Mouse (Mus musculus) liver, embryonic 14.5 days (tissue): Measurements from ENCODE around the gene Mybphl. TPM values are rescaled to one million over a fixed set of nuclear protein-coding genes. Genes with fewer than 3 reads are reported as not detected.

Source experiments
- ATAC-seq: fragments of 200-750 bp; cut with Nextera tagmentation; 2 replicates; pipeline ENCODE4 v1.8.0; 2017; ENCODE audit warnings: moderate number of reproducible peaks, mild to moderate bottlenecking, moderate library complexity; ENCODE audit not compliant: insufficient read depth
- DNase-seq, 3 experiments: peaks; one replicate each; pipeline ENCODE4 v3.0.0-alpha.2; 2012 to 2013; ENCODE audit warnings: low read depth in 3 of 3, low spot score in 3 of 3
- H3K27ac ChIP-seq: fragments of 300-500 bp; sonication (generic); 2 replicates; pipeline ENCODE4 v1.5.1; 2014; ENCODE audit warnings: moderate library complexity, mild to moderate bottlenecking, control low read depth, inconsistent platforms
- H3K27me3 ChIP-seq: fragments of 300-500 bp; sonication (generic); 2 replicates; pipeline ENCODE4 v1.6.1; 2014; ENCODE audit warnings: mild to moderate bottlenecking, low read length, moderate library complexity; ENCODE audit not compliant: control insufficient read depth, insufficient read depth
- H3K36me3 ChIP-seq: fragments of 300-500 bp; sonication (generic); replicated peaks from 2 replicates; pipeline ENCODE4 v1.6.1; 2014; ENCODE audit warnings: low read depth; ENCODE audit not compliant: control insufficient read depth, insufficient read depth
- H3K4me1 ChIP-seq, 2 experiments: fragments of 200-500 bp in 1 of 2; fragments of 300-500 bp in 1 of 2; sonication (generic) in 1 of 2; replicated peaks; 2 replicates each; pipeline ENCODE4 v1.6.1; 2012 to 2014; ENCODE audit warnings: antibody characterized with exemption in 1 of 2, inconsistent platforms in 1 of 2, low read length in 1 of 2; ENCODE audit not compliant: control insufficient read depth in 2 of 2, insufficient read depth in 2 of 2
- H3K4me2 ChIP-seq: fragments of 300-500 bp; sonication (generic); 2 replicates; pipeline ENCODE4 v1.6.1; 2014; ENCODE audit warnings: low read depth, mild to moderate bottlenecking, control low read depth, moderate library complexity
- H3K4me3 ChIP-seq, 2 experiments: fragments of 200-500 bp in 1 of 2; fragments of 300-500 bp in 1 of 2; sonication (generic) in 1 of 2; 2 replicates each; pipeline ENCODE4 v1.5.1; 2012 to 2014; ENCODE audit warnings: low read depth in 2 of 2, low read length in 2 of 2, mild to moderate bottlenecking in 2 of 2, control low read depth in 1 of 2, inconsistent platforms in 1 of 2, moderate library complexity in 1 of 2; ENCODE audit not compliant: insufficient read depth in 1 of 2
- H3K9ac ChIP-seq: fragments of 300-500 bp; sonication (generic); replicated peaks from 2 replicates; pipeline ENCODE4 v1.6.1; 2014; ENCODE audit warnings: mild to moderate bottlenecking, control low read depth, moderate library complexity
- H3K9me3 ChIP-seq: fragments of 300-500 bp; sonication (generic); 2 replicates; pipeline ENCODE4 v1.6.1; 2016; ENCODE audit warnings: low read length, mixed read lengths; ENCODE audit not compliant: control insufficient read depth
- CTCF ChIP-seq: IDR thresholded peaks from 2 replicates; pipeline ENCODE4 v1.5.1; 2016; ENCODE audit warnings: antibody characterized with exemption, low read depth, control low read depth
- EP300 ChIP-seq: IDR thresholded peaks from 2 replicates; pipeline ENCODE4 v1.6.1; 2016; ENCODE audit warnings: antibody characterized with exemption, low read depth
- WGBS: fragments of 180-500 bp; shearing (Covaris S2); extraction: QIAGEN DNeasy Blood & Tissue Kit; methylation state at CpG from one replicate; pipeline ENCODE4 v1.1.7; 2014; ENCODE audit not compliant: insufficient replicate concordance; 5-methylcytosine and 5-hydroxymethylcytosine counted together
- polyA plus RNA-seq, 2 experiments: library from polyadenylated mRNA; depleted of rRNA in 1 of 2; stranded (reverse) in 1 of 2; unstranded in 1 of 2; fragments of >200 nt; fragmentation: Nextera tagmentation in 1 of 2; extraction: Ambion mirVana in 1 of 2; gene quantifications; 2 replicates each; pipeline versions ENCODE4 v1.2.1 to v1.2.3; 2012 to 2014

The Mybphl gene
- polyA plus RNA-seq, 2 experiments: 0.10 to 0.20 TPM

- no peak for DNase-seq
- no peak overlapping the region for H3K4me3 ChIP-seq
- H3K4me1 ChIP-seq: no peaks in the 10 kb centered on the region
- ATAC-seq: no peak
- H3K9ac ChIP-seq: no peak overlapping the region
- H3K36me3 ChIP-seq: no peaks in the 10 kb centered on the region
- H3K27me3 ChIP-seq: no peaks in the 10 kb centered on the region
- H3K9me3 ChIP-seq: no peaks in the 10 kb centered on the region
- H3K27ac ChIP-seq: no peak overlapping the region
- no peak overlapping the region for H3K4me2 ChIP-seq
- 77% methylated on average over 8 of the region's 8 CpGs for WGBS
- TF ChIP-seq EP300 (no peak), CTCF (no peak)
These were observed 43.9 kb downstream of the Mybphl start for GRCm38 (mm10) chr3:108408517-108409008.

GRCm38 (mm10) chr3:108409656-108410358 is 45.1 kb downstream of the Mybphl start:
- no peak overlapping the region for H3K4me3 ChIP-seq
- H3K4me1 ChIP-seq: no peaks in the 10 kb centered on the region
- no peaks in the 10 kb centered on the region for H3K36me3 ChIP-seq
- ATAC-seq (no peak), DNase-seq (no peak)
- H3K27ac ChIP-seq: no peak overlapping the region
- H3K27me3 ChIP-seq: peaks cover 1% of the 10 kb centered on the region
- WGBS: 43% methylated on average over 8 of the region's 8 CpGs
- H3K9me3 ChIP-seq: 0 out of 2 replicates have a peak, but pooled peaks cover 2% of the 10 kb centered on the region
- TF ChIP-seq CTCF: no peak
- TF ChIP-seq EP300: no peak
- H3K9ac ChIP-seq: no peak overlapping the region
- no peak overlapping the region for H3K4me2 ChIP-seq

- 45% methylated on average over 5 of the region's 5 CpGs for WGBS
- ATAC-seq (no peak), DNase-seq (no peak)
- TF ChIP-seq CTCF (no peak), EP300 (no peak)
- Histone ChIP-seq H3K4me2 (no peak overlapping the region), H3K36me3 (no peaks in the 10 kb centered on the region), H3K27me3 (peaks cover 7% of the 10 kb centered on the region), H3K4me1 (no peaks in the 10 kb centered on the region), H3K9ac (no peak overlapping the region), H3K4me3 (no peak overlapping the region), H3K27ac (no peak overlapping the region), H3K9me3 (0 out of 2 replicates have a peak, but pooled peaks cover 2% of the 10 kb centered on the region)
These were observed 45.6 kb downstream of the Mybphl start for GRCm38 (mm10) chr3:108410359-108410714.

GRCm38 (mm10) chr3:108411026-108411753 is 46.5 kb downstream of the Mybphl start:
- TF ChIP-seq EP300 (no peak), CTCF (no peak)
- peaks cover 13% of the 10 kb centered on the region for H3K27me3 ChIP-seq
- H3K9me3 ChIP-seq: 0 out of 2 replicates have a peak, but pooled peaks cover 2% of the 10 kb centered on the region
- 52% methylated on average over 5 of the region's 5 CpGs for WGBS
- no peak overlapping the region for H3K27ac ChIP-seq
- no peak overlapping the region for H3K9ac ChIP-seq
- H3K36me3 ChIP-seq: no peaks in the 10 kb centered on the region
- ATAC-seq (no peak), DNase-seq (no peak)
- H3K4me3 ChIP-seq: no peak overlapping the region
- no peaks in the 10 kb centered on the region for H3K4me1 ChIP-seq
- H3K4me2 ChIP-seq: no peak overlapping the region

GRCm38 (mm10) chr3:108411754-108412121 is 47.0 kb downstream of the Mybphl start:
- Histone ChIP-seq H3K9me3 (0 out of 2 replicates have a peak, but pooled peaks cover 2% of the 10 kb centered on the region), H3K27me3 (peaks cover 19% of the 10 kb centered on the region), H3K4me2 (no peak overlapping the region), H3K4me3 (no peak overlapping the region), H3K36me3 (no peaks in the 10 kb centered on the region), H3K27ac (no peak overlapping the region), H3K9ac (no peak overlapping the region), H3K4me1 (no peaks in the 10 kb centered on the region)
- TF ChIP-seq EP300 (no peak), CTCF (no peak)
- DNase-seq (no peak), ATAC-seq (no peak)
- WGBS: 66% methylated on average over 8 of the region's 8 CpGs
